Mouse (Mus musculus) thymus, adult 2 months (tissue): ENCODE results near the gene Kctd20.

ENCODE experiments used
- CTCF ChIP-seq: fragments of 200-500 bp; IDR thresholded peaks from 2 replicates; pipeline ENCODE4 v1.5.1; 2012; ENCODE audit warnings: mild to moderate bottlenecking, control low read depth, low read length, moderate library complexity, borderline replicate concordance; ENCODE audit not compliant: control insufficient read depth, poor library complexity, insufficient read depth; ENCODE audit errors: extremely low read depth
- POLR2A ChIP-seq: fragments of 200-500 bp; IDR thresholded peaks from 2 replicates; pipeline ENCODE4 v1.6.1; 2012; ENCODE audit warnings: mild to moderate bottlenecking, low read length, control low read depth, moderate library complexity; ENCODE audit not compliant: control insufficient read depth, poor library complexity, insufficient read depth; ENCODE audit errors: extremely low read depth

DNA sequence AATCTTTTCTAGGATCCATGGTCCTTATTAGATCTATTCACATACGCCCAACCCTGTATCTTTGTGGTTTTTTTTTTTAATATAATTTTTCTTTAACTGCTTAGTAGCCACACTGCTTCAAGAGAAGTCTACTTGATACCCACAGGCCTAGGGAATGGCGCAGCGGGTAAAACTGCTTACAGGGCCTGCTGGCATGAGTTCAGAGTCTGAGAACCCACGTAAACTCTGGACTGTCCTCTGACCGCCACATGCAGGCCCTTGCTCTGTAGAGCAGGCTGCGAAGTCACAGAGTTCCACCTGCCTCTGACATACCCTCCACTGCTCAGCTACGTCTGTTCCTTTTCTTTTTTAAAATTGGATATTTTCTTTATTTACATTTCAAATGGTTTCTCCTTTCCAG lies 7.3 kb upstream of the Kctd20 start:
- no peak for TF ChIP-seq CTCF
- no peak for TF ChIP-seq POLR2A
